Mouse (Mus musculus): Measurements from ENCODE around the gene Serpinb2. TPM values are rescaled to one million over a fixed set of nuclear protein-coding genes. Genes with fewer than 3 reads are reported as not detected.

Serpinb2 gene
- total and polyA plus RNA-seq, 3 experiments: not detected

- no peaks in the 10 kb centered on the region for H3K79me2 ChIP-seq (ENCODE audit: control insufficient read depth, insufficient read depth, low read length, poor library complexity)
- no peak for DNase-seq (ENCODE audit: low read depth, low spot score)
- peaks cover 0 to 4% of the 10 kb centered on the region in 2 experiments; a peak in 3 of 4 replicates for H3K27me3 ChIP-seq (ENCODE audit: control insufficient read depth in 1 of 2, insufficient read depth in 2 of 2, low read length in 2 of 2)
- no peaks in the 10 kb centered on the region for H3K9me3 ChIP-seq (replicated peaks; ENCODE audit: insufficient read depth, low read length)
- no peak overlapping the region for H3K27ac ChIP-seq (ENCODE audit: control insufficient read depth, low read depth, low read length)
- H3K4me1 ChIP-seq (ENCODE audit: control insufficient read depth in 1 of 2, insufficient read depth in 2 of 2, low read length in 2 of 2): no peaks in the 10 kb centered on the region
- no peak overlapping the region for H3K4me3 ChIP-seq (ENCODE audit: control insufficient read depth in 1 of 2, insufficient read depth in 1 of 2, low read depth in 2 of 2, low read length in 2 of 2)
- H3K36me3 ChIP-seq (ENCODE audit: control insufficient read depth in 1 of 2, insufficient read depth in 2 of 2, low read length in 2 of 2): no peaks in the 10 kb centered on the region
- TF ChIP-seq TAL1 (IDR thresholded peaks at IDR 0.05; ENCODE audit: low read length): no peak
- TF ChIP-seq HCFC1 (IDR thresholded peaks at IDR 0.05; ENCODE audit: low read depth, low read length): no peak
- no peak for TF ChIP-seq TCF12 (IDR thresholded peaks at IDR 0.05; ENCODE audit: low read depth, low read length)
- TF ChIP-seq SIN3A (IDR thresholded peaks at IDR 0.05; ENCODE audit: low read length): no peak
- TF ChIP-seq MAZ (IDR thresholded peaks at IDR 0.05; ENCODE audit: low read depth, low read length): no peak
- TF ChIP-seq RCOR1 (IDR thresholded peaks at IDR 0.05; ENCODE audit: low read depth, low read length): no peak
- no peak for TF ChIP-seq GABPA (IDR thresholded peaks at IDR 0.05; ENCODE audit: low read depth, low read length)
- no peak for TF ChIP-seq ETS1 (IDR thresholded peaks at IDR 0.05; ENCODE audit: low read depth, low read length)
- TF ChIP-seq CTCF (IDR thresholded peaks at IDR 0.05 in 2 of 3, conservative IDR thresholded peaks at IDR 0.05 in 1 of 3; ENCODE audit: control insufficient read depth in 1 of 3, insufficient read depth in 1 of 3, low read depth in 2 of 3, low read length in 3 of 3, poor library complexity in 1 of 3, severe bottlenecking in 1 of 3): no peak
- TF ChIP-seq ZMIZ1 (IDR thresholded peaks at IDR 0.05; ENCODE audit: low read depth, low read length): no peak
- TF ChIP-seq RAD21 (IDR thresholded peaks at IDR 0.05; ENCODE audit: low read depth, low read length): no peak
- no peak for TF ChIP-seq JUND (IDR thresholded peaks at IDR 0.05; ENCODE audit: low read depth, low read length)
- TF ChIP-seq ELF1 (IDR thresholded peaks at IDR 0.05; ENCODE audit: low read depth, low read length): no peak
- no peak for TF ChIP-seq POLR2A (IDR thresholded peaks at IDR 0.05; ENCODE audit: control insufficient read depth in 1 of 2, insufficient read depth in 1 of 2, low read depth in 1 of 2, low read length in 2 of 2, poor library complexity in 1 of 2)
- TF ChIP-seq GATA1 (IDR thresholded peaks at IDR 0.05; ENCODE audit: low read depth, low read length): no peak
- no peak for TF ChIP-seq NELFE (IDR thresholded peaks at IDR 0.05; ENCODE audit: low read depth, low read length)
- TF ChIP-seq USF2 (IDR thresholded peaks at IDR 0.05; ENCODE audit: borderline replicate concordance in 1 of 2, insufficient read depth in 1 of 2, low read depth in 1 of 2, low read length in 2 of 2): no peak
- no peak for TF ChIP-seq KAT2A (conservative IDR thresholded peaks at IDR 0.05; ENCODE audit: low read depth, low read length)
- TF ChIP-seq BHLHE40 (IDR thresholded peaks at IDR 0.05; ENCODE audit: borderline replicate concordance, low read depth, low read length): no peak
- no peak for TF ChIP-seq MXI1 (IDR thresholded peaks at IDR 0.05; ENCODE audit: low read depth, low read length)
- H3K9ac ChIP-seq (ENCODE audit: control insufficient read depth, low read depth, low read length, poor library complexity, severe bottlenecking): no peak overlapping the region
Measured at GRCm38 (mm10) chr1:107496789-107497188, 14.4 kb upstream of the Serpinb2 start.

GRCm38 (mm10) chr1:107502025-107502424 lies 9.2 kb upstream of the Serpinb2 start:
- H3K36me3 ChIP-seq (ENCODE audit: control insufficient read depth in 1 of 2, insufficient read depth in 2 of 2, low read length in 2 of 2): no peaks in the 10 kb centered on the region
- H3K79me2 ChIP-seq (ENCODE audit: control insufficient read depth, insufficient read depth, low read length, poor library complexity): no peaks in the 10 kb centered on the region
- H3K27me3 ChIP-seq (ENCODE audit: control insufficient read depth in 1 of 2, insufficient read depth in 2 of 2, low read length in 2 of 2): peaks cover 0 to 3% of the 10 kb centered on the region in 2 experiments; a peak in 2 of 4 replicates
- H3K27ac ChIP-seq (ENCODE audit: control insufficient read depth, low read depth, low read length): no peak overlapping the region
- H3K4me3 ChIP-seq (ENCODE audit: control insufficient read depth in 1 of 2, insufficient read depth in 1 of 2, low read depth in 2 of 2, low read length in 2 of 2): no peak overlapping the region
- no peak for DNase-seq (ENCODE audit: low read depth, low spot score)
- H3K9ac ChIP-seq (ENCODE audit: control insufficient read depth, low read depth, low read length, poor library complexity, severe bottlenecking): no peak overlapping the region
- no peaks in the 10 kb centered on the region for H3K4me1 ChIP-seq (ENCODE audit: control insufficient read depth in 1 of 2, insufficient read depth in 2 of 2, low read length in 2 of 2)
- TF ChIP-seq KAT2A (conservative IDR thresholded peaks at IDR 0.05; ENCODE audit: low read depth, low read length): no peak
- TF ChIP-seq USF1 (IDR thresholded peaks at IDR 0.05; ENCODE audit: low read depth, low read length): no peak
- TF ChIP-seq ELF1 (IDR thresholded peaks at IDR 0.05; ENCODE audit: low read depth, low read length): no peak
- no peak for TF ChIP-seq TAL1 (IDR thresholded peaks at IDR 0.05; ENCODE audit: low read length)
- no peak for TF ChIP-seq ZKSCAN1 (IDR thresholded peaks at IDR 0.05; ENCODE audit: low read depth, low read length)
- TF ChIP-seq RAD21 (IDR thresholded peaks at IDR 0.05; ENCODE audit: low read depth, low read length): no peak
- no peak for TF ChIP-seq TBP (IDR thresholded peaks at IDR 0.05; ENCODE audit: low read depth, low read length)
- no peak for TF ChIP-seq MAZ (IDR thresholded peaks at IDR 0.05; ENCODE audit: low read depth, low read length)
- TF ChIP-seq NRF1 (IDR thresholded peaks at IDR 0.05; ENCODE audit: insufficient read depth, low read depth, low read length, poor library complexity, severe bottlenecking): no peak
- TF ChIP-seq GABPA (IDR thresholded peaks at IDR 0.05; ENCODE audit: low read depth, low read length): no peak
- TF ChIP-seq POLR2AphosphoS2 (IDR thresholded peaks at IDR 0.05; ENCODE audit: low read length): no peak
- no peak for TF ChIP-seq JUND (IDR thresholded peaks at IDR 0.05; ENCODE audit: low read depth, low read length)
- no peak for TF ChIP-seq POLR2AphosphoS5 (IDR thresholded peaks at IDR 0.05; ENCODE audit: borderline replicate concordance, low read depth, low read length)
- TF ChIP-seq CHD2 (IDR thresholded peaks at IDR 0.05; ENCODE audit: low read length): no peak
- no peak for TF ChIP-seq HCFC1 (IDR thresholded peaks at IDR 0.05; ENCODE audit: low read depth, low read length)
- no peak for TF ChIP-seq ZNF384 (IDR thresholded peaks at IDR 0.05; ENCODE audit: low read depth, low read length)
- no peak for TF ChIP-seq E2F4 (IDR thresholded peaks at IDR 0.05; ENCODE audit: borderline replicate concordance, low read depth, low read length)
- no peaks in the 10 kb centered on the region for H3K9me3 ChIP-seq (replicated peaks; ENCODE audit: insufficient read depth, low read length)
